Mouse (Mus musculus) hindbrain, embryonic 11.5 days (tissue): ENCODE measurements around the gene Plaur. TPM values are rescaled to one million over a fixed set of nuclear protein-coding genes. Genes with fewer than 3 reads are reported as not detected.
"Not testable (repeated sequence)": the region's sequence is repeated elsewhere in the genome, so short reads cannot be mapped to it uniquely, and the experiment has no call there.

Experiments
- ATAC-seq: fragments of 200-750 bp; cut with Nextera tagmentation; 2 replicates; pipeline ENCODE4 v1.8.0; 2017; ENCODE audit warnings: mild to moderate bottlenecking, moderate TSS enrichment, moderate library complexity; ENCODE audit not compliant: low FRiP score
- DNase-seq: peaks from one replicate; pipeline ENCODE4 v3.0.0-alpha.2; 2015; ENCODE audit warnings: low spot score
- H3K27ac ChIP-seq: fragments of 300-500 bp; sonication (generic); 2 replicates; pipeline ENCODE4 v1.5.1; 2014; ENCODE audit warnings: mild to moderate bottlenecking, low read depth, low read length
- H3K27me3 ChIP-seq: fragments of 300-500 bp; sonication (generic); 2 replicates; pipeline ENCODE4 v1.6.1; 2014; ENCODE audit warnings: mild to moderate bottlenecking, low read length, moderate library complexity, mixed read lengths; ENCODE audit not compliant: control insufficient read depth, insufficient read depth
- H3K36me3 ChIP-seq: fragments of 300-500 bp; sonication (generic); 2 replicates; pipeline ENCODE4 v1.6.1; 2014; ENCODE audit warnings: mild to moderate bottlenecking, low read length, moderate library complexity, mixed read lengths; ENCODE audit not compliant: control insufficient read depth, insufficient read depth
- H3K4me1 ChIP-seq: fragments of 300-500 bp; sonication (generic); replicated peaks from 2 replicates; pipeline ENCODE4 v1.6.1; 2014; ENCODE audit warnings: low read length, mixed read lengths; ENCODE audit not compliant: control insufficient read depth, insufficient read depth
- H3K4me2 ChIP-seq: fragments of 300-500 bp; sonication (generic); replicated peaks from 2 replicates; pipeline ENCODE4 v1.6.1; 2014; ENCODE audit warnings: mild to moderate bottlenecking, low read depth, low read length
- H3K4me3 ChIP-seq: fragments of 300-500 bp; sonication (generic); 2 replicates; pipeline ENCODE4 v1.5.1; 2014; ENCODE audit warnings: low read depth, low read length
- H3K9ac ChIP-seq: fragments of 300-500 bp; sonication (generic); 2 replicates; pipeline ENCODE4 v1.6.1; 2014; ENCODE audit warnings: low read depth, low read length
- H3K9me3 ChIP-seq: fragments of 300-500 bp; sonication (generic); 2 replicates; pipeline ENCODE4 v1.6.1; 2016; ENCODE audit warnings: low read length; ENCODE audit not compliant: control insufficient read depth
- WGBS: fragments of 180-500 bp; shearing (Covaris S2); extraction: QIAGEN DNeasy Blood & Tissue Kit; methylation state at CpG from one replicate; pipeline ENCODE4 v1.1.7; 2014; 5-methylcytosine and 5-hydroxymethylcytosine counted together
- polyA plus RNA-seq: library from polyadenylated mRNA; unstranded; fragments of >200 nt; fragmentation: Nextera tagmentation; extraction: Ambion mirVana; gene quantifications from 2 replicates; pipeline ENCODE4 v1.2.1, GENCODE M21; 2014

Plaur gene
- polyA plus RNA-seq, 1 experiment from 2014 or later = 1.7 TPM

GRCm38 (mm10) chr7:24480121-24480941 is 18.0 kb downstream of the Plaur start:
- 65% methylated on average over 18 of the region's 18 CpGs for WGBS
- no peaks in the 10 kb centered on the region; the same call in 1 of the 2 replicates for H3K27me3 ChIP-seq
- no peak overlapping the region for H3K4me3 ChIP-seq
- no peak overlapping the region for H3K9ac ChIP-seq
- no peak for DNase-seq
- H3K4me2 ChIP-seq = no peak overlapping the region; the same call in 1 of the 2 replicates
- no peaks in the 10 kb centered on the region for H3K9me3 ChIP-seq
- H3K27ac ChIP-seq = no peak overlapping the region
- H3K36me3 ChIP-seq = no peaks in the 10 kb centered on the region
- ATAC-seq = no peak
- H3K4me1 ChIP-seq = no peaks in the 10 kb centered on the region; the same call in 1 of the 2 replicates

GRCm38 (mm10) chr7:24480986-24481473 is 18.7 kb downstream of the Plaur start:
- H3K4me3 ChIP-seq = peak overlapping the region; percentile 80
- no peak for DNase-seq
- H3K36me3 ChIP-seq = no peaks in the 10 kb centered on the region
- H3K9ac ChIP-seq = peak overlapping the region; percentile 94
- H3K27me3 ChIP-seq = no peaks in the 10 kb centered on the region; the same call in 1 of the 2 replicates
- no peaks in the 10 kb centered on the region; the same call in 1 of the 2 replicates for H3K4me1 ChIP-seq
- no peak overlapping the region for H3K27ac ChIP-seq
- peak overlapping the region; percentile 92 for H3K4me2 ChIP-seq
- 0 out of 2 replicates have a peak, but pooled peaks have one; percentile 1 for ATAC-seq
- H3K9me3 ChIP-seq = no peaks in the 10 kb centered on the region
- WGBS = 11% methylated on average over 14 of the region's 14 CpGs

GRCm38 (mm10) chr7:24481474-24482207 is 19.4 kb downstream of the Plaur start, which contains the start of gene Cadm4:
TSS of gene Cadm4 (plus strand) at chr7:24482023.
- peak within 1 kb of the TSS; percentile 94 for H3K9ac ChIP-seq
- H3K4me2 ChIP-seq = peak within 1 kb of the TSS; percentile 92
- WGBS = 1% methylated on average over 51 of the region's 83 CpGs
- peak; percentile 96 for DNase-seq
- H3K36me3 ChIP-seq = no peaks in the 10 kb centered on the region
- peak within 1 kb of the TSS; percentile 80 for H3K4me3 ChIP-seq
- peaks cover 1% of the 10 kb centered on the region; the same call in 1 of the 2 replicates for H3K4me1 ChIP-seq
- no peaks in the 10 kb centered on the region; the same call in 1 of the 2 replicates for H3K27me3 ChIP-seq
- peak within 1 kb of the TSS; percentile 79 for H3K27ac ChIP-seq
- ATAC-seq = peak; percentile 89
- H3K9me3 ChIP-seq = no peaks in the 10 kb centered on the region

- Histone ChIP-seq H3K4me1 (peaks cover 6% of the 10 kb centered on the region; the same call in 1 of the 2 replicates), H3K27me3 (no peaks in the 10 kb centered on the region; the same call in 1 of the 2 replicates), H3K36me3 (no peaks in the 10 kb centered on the region), H3K27ac (peak overlapping the region; percentile 79), H3K4me3 (peak overlapping the region; percentile 80), H3K9ac (peak overlapping the region; percentile 94), H3K4me2 (peak overlapping the region; percentile 92), H3K9me3 (no peaks in the 10 kb centered on the region)
- peak; percentile 61 for ATAC-seq
- peak; percentile 54 for DNase-seq
- 1% methylated on average over 27 of the region's 38 CpGs for WGBS
Measured at GRCm38 (mm10) chr7:24482208-24483020, 20.1 kb downstream of the Plaur start.

GRCm38 (mm10) chr7:24483291-24483690 is 21.0 kb downstream of the Plaur start:
- peak overlapping the region; percentile 80 for H3K4me3 ChIP-seq
- H3K4me2 ChIP-seq = peak overlapping the region; percentile 92
- not testable (repeated sequence) for ATAC-seq, H3K27ac ChIP-seq, H3K4me1 ChIP-seq, H3K9me3 ChIP-seq, H3K9ac ChIP-seq, H3K27me3 ChIP-seq, DNase-seq, H3K36me3 ChIP-seq
- WGBS = 54% methylated on average over 6 of the region's 6 CpGs

GRCm38 (mm10) chr7:24485481-24485880 is 23.2 kb downstream of the Plaur start:
- H3K4me3 ChIP-seq = no peak overlapping the region
- H3K36me3 ChIP-seq = peaks cover 5% of the 10 kb centered on the region; the same call in 1 of the 2 replicates
- no peaks in the 10 kb centered on the region for H3K9me3 ChIP-seq
- peaks cover 6% of the 10 kb centered on the region; the same call in 1 of the 2 replicates for H3K4me1 ChIP-seq
- no peak overlapping the region; the same call in 1 of the 2 replicates for H3K4me2 ChIP-seq
- H3K9ac ChIP-seq = no peak overlapping the region
- 76% methylated on average over 9 of the region's 9 CpGs for WGBS
- no peak overlapping the region for H3K27ac ChIP-seq
- no peaks in the 10 kb centered on the region for H3K27me3 ChIP-seq
- DNase-seq = no peak
- no peak for ATAC-seq

- Histone ChIP-seq H3K4me2 (peak overlapping the region; percentile 13), H3K4me3 (0 out of 2 replicates have a peak overlapping the region, but pooled peaks have one; percentile 11), H3K9me3 (no peaks in the 10 kb centered on the region), H3K4me1 (0 out of 2 replicates have a peak, but pooled peaks cover 6% of the 10 kb centered on the region), H3K27me3 (no peaks in the 10 kb centered on the region), H3K27ac (peak overlapping the region; percentile 48), H3K9ac (peak overlapping the region; percentile 43; the same call in 1 of the 2 replicates), H3K36me3 (peaks cover 5% of the 10 kb centered on the region; the same call in 1 of the 2 replicates)
- ATAC-seq (peak; percentile 58), DNase-seq (no peak)
- 46% methylated on average over 9 of the region's 9 CpGs for WGBS
Measured at GRCm38 (mm10) chr7:24486654-24487130, 24.4 kb downstream of the Plaur start.
